Mouse (Mus musculus): ENCODE measurements around the gene Rhox3a2. TPM values are rescaled to one million over a fixed set of nuclear protein-coding genes. Genes with fewer than 3 reads are reported as not detected.

The Rhox3a2 gene
- not detected for polyA plus RNA-seq (2017; shearing (Covaris generic))

DNA sequence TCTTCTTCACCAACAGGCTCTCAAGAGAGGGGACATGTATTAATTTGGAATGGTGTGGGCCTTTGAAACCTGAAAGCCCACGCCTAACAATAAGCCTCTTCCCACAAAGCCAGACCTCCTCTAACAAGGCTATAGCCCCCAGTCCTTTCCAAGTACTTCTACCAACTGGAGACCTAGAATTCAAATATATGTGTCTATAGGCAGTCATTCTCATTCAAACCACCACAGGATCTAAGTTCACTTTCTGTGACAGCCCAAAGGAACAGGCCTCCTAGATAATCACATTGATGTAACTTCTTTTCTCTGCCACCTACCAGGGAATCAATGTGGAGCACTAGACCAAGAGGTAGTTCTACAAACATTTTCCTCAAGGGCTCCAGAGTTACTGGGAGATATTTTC lies at the start of gene Rhox3a2:
Gene Rhox3a2, plus strand, starts transcription at position 301 of the 400 bp plus-strand sequence.

GRCm38 (mm10) chrX:37390548-37390947 lies 10.7 kb downstream of the Rhox3a2 start, which contains the start of gene Rhox4a2:
Gene Rhox4a2 (plus strand): TSS chrX:37390848.

GRCm38 (mm10) chrX:37411767-37412166 lies 31.9 kb downstream of the Rhox3a2 start, which contains the start of gene Rhox2b:
Gene Rhox2b (plus strand): TSS chrX:37412067.

DNA sequence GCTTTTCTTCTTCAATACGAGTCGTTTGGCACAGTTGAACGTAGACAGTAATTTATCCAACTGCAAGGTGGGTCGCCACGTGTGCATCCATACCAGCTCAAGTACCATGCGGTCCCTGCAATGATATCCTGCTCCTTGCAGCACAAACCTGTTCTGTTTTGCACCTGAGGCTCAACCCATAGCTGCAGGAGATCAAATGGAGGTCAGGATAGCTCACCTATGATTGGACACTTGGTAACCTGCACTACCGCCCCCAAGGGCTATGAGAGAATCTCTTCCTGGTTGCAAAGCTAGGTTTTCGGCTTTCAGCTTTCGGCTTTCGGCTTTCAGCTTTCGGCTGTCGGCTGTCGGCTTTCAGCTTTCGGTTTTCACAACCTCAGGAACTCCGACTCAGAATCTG lies 52.4 kb downstream of the Rhox3a2 start, which contains the start of gene Rhox4b:
Gene Rhox4b, plus strand, starts transcription at position 301 of the 400 bp plus-strand sequence.

Other genes starting within 250 kb of the Rhox3a2 start
- not detected for gene Akap14, start 211.2 kb upstream of the Rhox3a2 start, polyA plus RNA-seq (2017; shearing (Covaris generic))
- 234 TPM for gene Ndufa1, start 188.9 kb upstream of the Rhox3a2 start, polyA plus RNA-seq (2017; shearing (Covaris generic))
- gene Rnf113a1, start 188.8 kb upstream of the Rhox3a2 start, polyA plus RNA-seq (2017; shearing (Covaris generic)): 13.2 TPM
- gene Gm9, start 169.0 kb upstream of the Rhox3a2 start, polyA plus RNA-seq (2017; shearing (Covaris generic)): not detected
- gene Rhox1, start 157.8 kb upstream of the Rhox3a2 start, polyA plus RNA-seq (2017; shearing (Covaris generic)): not detected
- not detected for gene Rhox2a, start 135.1 kb upstream of the Rhox3a2 start, polyA plus RNA-seq (2017; shearing (Covaris generic))
- not detected for gene Rhox3a, start 130.1 kb upstream of the Rhox3a2 start, polyA plus RNA-seq (2017; shearing (Covaris generic))
- gene Rhox4a, start 114.7 kb upstream of the Rhox3a2 start, polyA plus RNA-seq (2017; shearing (Covaris generic)): not detected
- not detected for gene Rhox4a2, start 10.8 kb downstream of the Rhox3a2 start, polyA plus RNA-seq (2017; shearing (Covaris generic))
- not detected for gene Rhox2b, start 32.0 kb downstream of the Rhox3a2 start, polyA plus RNA-seq (2017; shearing (Covaris generic))
- not detected for gene Rhox4b, start 52.5 kb downstream of the Rhox3a2 start, polyA plus RNA-seq (2017; shearing (Covaris generic))
- not detected for gene Rhox2c, start 73.7 kb downstream of the Rhox3a2 start, polyA plus RNA-seq (2017; shearing (Covaris generic))
- gene Rhox3c, start 78.6 kb downstream of the Rhox3a2 start, polyA plus RNA-seq (2017; shearing (Covaris generic)): not detected
- gene Rhox4c, start 100.3 kb downstream of the Rhox3a2 start, polyA plus RNA-seq (2017; shearing (Covaris generic)): not detected
- not detected for gene Rhox2d, start 113.4 kb downstream of the Rhox3a2 start, polyA plus RNA-seq (2017; shearing (Covaris generic))
- not detected for gene Rhox4d, start 134.3 kb downstream of the Rhox3a2 start, polyA plus RNA-seq (2017; shearing (Covaris generic))
- not detected for gene Rhox2e, start 150.4 kb downstream of the Rhox3a2 start, polyA plus RNA-seq (2017; shearing (Covaris generic))
- gene Rhox3e, start 162.0 kb downstream of the Rhox3a2 start, polyA plus RNA-seq (2017; shearing (Covaris generic)): not detected
- gene Rhox4e, start 177.4 kb downstream of the Rhox3a2 start, polyA plus RNA-seq (2017; shearing (Covaris generic)): 0.20 TPM
- gene Rhox2f, start 191.4 kb downstream of the Rhox3a2 start, polyA plus RNA-seq (2017; shearing (Covaris generic)): not detected
- not detected for gene Rhox3f, start 201.0 kb downstream of the Rhox3a2 start, polyA plus RNA-seq (2017; shearing (Covaris generic))
- 0.29 TPM for gene Rhox4f, start 227.7 kb downstream of the Rhox3a2 start, polyA plus RNA-seq (2017; shearing (Covaris generic))
- gene Rhox3g, start 248.6 kb downstream of the Rhox3a2 start, polyA plus RNA-seq (2017; shearing (Covaris generic)): not detected

Data from CD4-positive, CD25-positive, alpha-beta regulatory T cell (primary cell).